Mouse (Mus musculus): ENCODE measurements at regions not wholly inside any gene's neighbourhood (a gene's known extent, or its start where the extent isn't known, plus 50 kb on each side); places are given as distances from the start of the nearest gene placed in this dataset.

GRCm38 (mm10) chr1:190360661-190361060 lies 190.1 kb upstream of the Prox1 start:
- no peaks in the 10 kb centered on the region for H3K27me3 ChIP-seq (replicated peaks; ENCODE audit: control insufficient read depth, insufficient read depth, low read length)
- DNase-seq = peak; percentile 70
- no peak overlapping the region for H3K4me3 ChIP-seq (ENCODE audit: insufficient read depth, low read depth, low read length)
- H3K36me3 ChIP-seq (ENCODE audit: control insufficient read depth, insufficient read depth, low read length) = no peaks in the 10 kb centered on the region
- no peak overlapping the region for H3K27ac ChIP-seq (ENCODE audit: insufficient read depth, low read depth, low read length)
- TF ChIP-seq POLR2A (IDR thresholded peaks at IDR 0.05; ENCODE audit: low read depth, low read length) (no peak), CTCF (conservative IDR thresholded peaks at IDR 0.05; ENCODE audit: insufficient read depth, insufficient read length, low read depth, low read length) (no peak)
- 65% methylated on average over 5 of the region's 5 CpGs for WGBS
- peaks cover 17% of the 10 kb centered on the region for H3K4me1 ChIP-seq (ENCODE audit: control insufficient read depth, insufficient read depth, low read length)

GRCm38 (mm10) chr1:190357779-190358178 lies 187.3 kb upstream of the Prox1 start:
- DNase-seq = peak; percentile 88
- TF ChIP-seq POLR2A (IDR thresholded peaks at IDR 0.05; ENCODE audit: low read depth, low read length) (no peak), CTCF (conservative IDR thresholded peaks at IDR 0.05; ENCODE audit: insufficient read depth, insufficient read length, low read depth, low read length) (no peak)
- H3K36me3 ChIP-seq (ENCODE audit: control insufficient read depth, insufficient read depth, low read length) = no peaks in the 10 kb centered on the region

GRCm38 (mm10) chr1:190347610-190348009 lies 177.1 kb upstream of the Prox1 start:
- H3K27ac ChIP-seq (ENCODE audit: insufficient read depth, low read depth, low read length) = no peak overlapping the region
- DNase-seq = no peak
- H3K36me3 ChIP-seq (ENCODE audit: control insufficient read depth, insufficient read depth, low read length) = no peaks in the 10 kb centered on the region
- WGBS = 75% methylated on average over 5 of the region's 5 CpGs
- TF ChIP-seq POLR2A (IDR thresholded peaks at IDR 0.05; ENCODE audit: low read depth, low read length) (no peak), CTCF (conservative IDR thresholded peaks at IDR 0.05; ENCODE audit: insufficient read depth, insufficient read length, low read depth, low read length) (no peak)
- H3K4me3 ChIP-seq (ENCODE audit: insufficient read depth, low read depth, low read length) = no peak overlapping the region
- H3K4me1 ChIP-seq (ENCODE audit: control insufficient read depth, insufficient read depth, low read length) = no peaks in the 10 kb centered on the region
- no peaks in the 10 kb centered on the region for H3K27me3 ChIP-seq (replicated peaks; ENCODE audit: control insufficient read depth, insufficient read depth, low read length)

More at GRCm38 (mm10) chr1:190357779-190358178, 187.3 kb upstream of the Prox1 start:
- Histone ChIP-seq H3K4me1 (ENCODE audit: control insufficient read depth, insufficient read depth, low read length) (peaks cover 17% of the 10 kb centered on the region), H3K4me3 (ENCODE audit: insufficient read depth, low read depth, low read length) (no peak overlapping the region), H3K27me3 (replicated peaks; ENCODE audit: control insufficient read depth, insufficient read depth, low read length) (no peaks in the 10 kb centered on the region), H3K27ac (ENCODE audit: insufficient read depth, low read depth, low read length) (peak overlapping the region; percentile 68)
- 25% methylated on average over 5 of the region's 5 CpGs for WGBS

GRCm38 (mm10) chr1:190340715-190341114 lies 170.2 kb upstream of the Prox1 start:
- 62% methylated on average over 8 of the region's 8 CpGs for WGBS

GRCm38 (mm10) chr1:190334471-190334870 lies 164.0 kb upstream of the Prox1 start:
- TF ChIP-seq CTCF (conservative IDR thresholded peaks at IDR 0.05; ENCODE audit: insufficient read depth, insufficient read length, low read depth, low read length) (no peak), POLR2A (IDR thresholded peaks at IDR 0.05; ENCODE audit: low read depth, low read length) (no peak)
- no peaks in the 10 kb centered on the region for H3K27me3 ChIP-seq (replicated peaks; ENCODE audit: control insufficient read depth, insufficient read depth, low read length)
- H3K27ac ChIP-seq (ENCODE audit: insufficient read depth, low read depth, low read length) = no peak overlapping the region
- no peaks in the 10 kb centered on the region for H3K36me3 ChIP-seq (ENCODE audit: control insufficient read depth, insufficient read depth, low read length)
- peak; percentile 12 for DNase-seq
- H3K4me3 ChIP-seq (ENCODE audit: insufficient read depth, low read depth, low read length) = no peak overlapping the region
- 12% methylated on average over 2 of the region's 2 CpGs for WGBS
- no peaks in the 10 kb centered on the region; the same call in 1 of the 2 replicates for H3K4me1 ChIP-seq (ENCODE audit: control insufficient read depth, insufficient read depth, low read length)

More at GRCm38 (mm10) chr1:190340715-190341114, 170.2 kb upstream of the Prox1 start:
- no peaks in the 10 kb centered on the region for H3K36me3 ChIP-seq (ENCODE audit: control insufficient read depth, insufficient read depth, low read length)
- no peaks in the 10 kb centered on the region for H3K27me3 ChIP-seq (replicated peaks; ENCODE audit: control insufficient read depth, insufficient read depth, low read length)
- DNase-seq = no peak
- H3K4me3 ChIP-seq (ENCODE audit: insufficient read depth, low read depth, low read length) = no peak overlapping the region
- no peaks in the 10 kb centered on the region for H3K4me1 ChIP-seq (ENCODE audit: control insufficient read depth, insufficient read depth, low read length)
- no peak for TF ChIP-seq POLR2A (IDR thresholded peaks at IDR 0.05; ENCODE audit: low read depth, low read length)
- TF ChIP-seq CTCF (conservative IDR thresholded peaks at IDR 0.05; ENCODE audit: insufficient read depth, insufficient read length, low read depth, low read length) = no peak
- no peak overlapping the region for H3K27ac ChIP-seq (ENCODE audit: insufficient read depth, low read depth, low read length)

- TF ChIP-seq CTCF (conservative IDR thresholded peaks at IDR 0.05; ENCODE audit: insufficient read depth, insufficient read length, low read depth, low read length) = no peak
- TF ChIP-seq POLR2A (IDR thresholded peaks at IDR 0.05; ENCODE audit: low read depth, low read length) = no peak
- 65% methylated on average over 8 of the region's 8 CpGs for WGBS
Observed at GRCm38 (mm10) chr1:190334053-190334452, 163.5 kb upstream of the Prox1 start.

DNA sequence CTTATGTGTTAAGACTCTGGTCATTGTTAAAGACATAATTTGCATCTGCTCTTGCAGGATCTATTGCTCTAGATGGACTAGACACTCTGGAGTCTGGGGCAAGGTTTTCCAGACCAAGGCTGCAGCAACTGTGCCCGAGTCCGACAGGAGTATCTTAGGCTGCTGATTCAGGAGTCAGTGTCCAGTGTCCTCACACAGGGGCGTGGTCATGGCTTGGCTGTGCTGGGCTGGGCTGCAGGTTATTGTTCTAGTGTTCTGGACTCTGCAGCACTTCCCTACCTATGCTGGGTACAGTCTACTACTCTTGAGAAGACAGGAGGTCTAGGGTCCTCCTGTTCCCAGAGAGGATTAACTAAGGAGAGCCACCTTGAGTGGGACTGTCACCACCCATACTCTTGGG lies 161.5 kb upstream of the Prox1 start:
- H3K27ac ChIP-seq (ENCODE audit: insufficient read depth, low read depth, low read length) = no peak overlapping the region
- no peaks in the 10 kb centered on the region; the same call in 1 of the 2 replicates for H3K4me1 ChIP-seq (ENCODE audit: control insufficient read depth, insufficient read depth, low read length)
- DNase-seq = peak; percentile 43
- H3K4me3 ChIP-seq (ENCODE audit: insufficient read depth, low read depth, low read length) = no peak overlapping the region
- no peaks in the 10 kb centered on the region for H3K27me3 ChIP-seq (replicated peaks; ENCODE audit: control insufficient read depth, insufficient read depth, low read length)
- 55% methylated on average over 3 of the region's 3 CpGs for WGBS
- TF ChIP-seq POLR2A (IDR thresholded peaks at IDR 0.05; ENCODE audit: low read depth, low read length) = no peak
- TF ChIP-seq CTCF (conservative IDR thresholded peaks at IDR 0.05; ENCODE audit: insufficient read depth, insufficient read length, low read depth, low read length) = no peak
- no peaks in the 10 kb centered on the region for H3K36me3 ChIP-seq (ENCODE audit: control insufficient read depth, insufficient read depth, low read length)

More at GRCm38 (mm10) chr1:190334053-190334452, 163.5 kb upstream of the Prox1 start:
- Histone ChIP-seq H3K27me3 (replicated peaks; ENCODE audit: control insufficient read depth, insufficient read depth, low read length) (no peaks in the 10 kb centered on the region), H3K4me3 (ENCODE audit: insufficient read depth, low read depth, low read length) (no peak overlapping the region), H3K36me3 (ENCODE audit: control insufficient read depth, insufficient read depth, low read length) (no peaks in the 10 kb centered on the region), H3K27ac (ENCODE audit: insufficient read depth, low read depth, low read length) (no peak overlapping the region), H3K4me1 (ENCODE audit: control insufficient read depth, insufficient read depth, low read length) (no peaks in the 10 kb centered on the region; the same call in 1 of the 2 replicates)
- no peak for DNase-seq
